Mouse (Mus musculus): ENCODE measurements at regions not wholly inside any gene's neighbourhood (a gene's known extent, or its start where the extent isn't known, plus 50 kb on each side); places are given as distances from the start of the nearest gene placed in this dataset.

- peaks cover 0 to 6% of the 10 kb centered on the region in 2 experiments; a peak in 2 of 4 replicates for H3K36me3 ChIP-seq (ENCODE audit: control insufficient read depth in 1 of 2, insufficient read depth in 2 of 2, low read length in 2 of 2)
- no peaks in the 10 kb centered on the region for H3K79me2 ChIP-seq (ENCODE audit: control insufficient read depth, insufficient read depth, low read length, poor library complexity)
- peaks cover 0 to 4% of the 10 kb centered on the region in 2 experiments; a peak in 1 of 4 replicates for H3K4me1 ChIP-seq (ENCODE audit: control insufficient read depth in 1 of 2, insufficient read depth in 2 of 2, low read length in 2 of 2)
- H3K9me3 ChIP-seq (replicated peaks; ENCODE audit: insufficient read depth, low read length): no peaks in the 10 kb centered on the region
- H3K9ac ChIP-seq (ENCODE audit: control insufficient read depth, low read depth, low read length, poor library complexity, severe bottlenecking): no peak overlapping the region
- DNase-seq (ENCODE audit: low read depth, low spot score): no peak
- no peaks in the 10 kb centered on the region for H3K27me3 ChIP-seq (ENCODE audit: control insufficient read depth in 1 of 2, insufficient read depth in 2 of 2, low read length in 2 of 2)
- TF ChIP-seq ZC3H11A (IDR thresholded peaks at IDR 0.05; ENCODE audit: low read depth, low read length): no peak
- no peak for TF ChIP-seq TBP (IDR thresholded peaks at IDR 0.05; ENCODE audit: low read depth, low read length)
- TF ChIP-seq ETS1 (IDR thresholded peaks at IDR 0.05; ENCODE audit: low read depth, low read length): no peak
- TF ChIP-seq NRF1 (IDR thresholded peaks at IDR 0.05; ENCODE audit: insufficient read depth, low read depth, low read length, poor library complexity, severe bottlenecking): no peak
- TF ChIP-seq SIN3A (IDR thresholded peaks at IDR 0.05; ENCODE audit: low read length): no peak
- no peak for TF ChIP-seq UBTF (IDR thresholded peaks at IDR 0.05; ENCODE audit: borderline replicate concordance, insufficient read depth, low read depth, low read length)
- no peak for TF ChIP-seq ZKSCAN1 (IDR thresholded peaks at IDR 0.05; ENCODE audit: low read depth, low read length)
- no peak for TF ChIP-seq NELFE (IDR thresholded peaks at IDR 0.05; ENCODE audit: low read depth, low read length)
- TF ChIP-seq TCF12 (IDR thresholded peaks at IDR 0.05; ENCODE audit: low read depth, low read length): no peak
- no peak for TF ChIP-seq POLR2AphosphoS2 (IDR thresholded peaks at IDR 0.05; ENCODE audit: low read length)
- no peak overlapping the region for H3K4me3 ChIP-seq (ENCODE audit: control insufficient read depth in 1 of 2, insufficient read depth in 1 of 2, low read depth in 2 of 2, low read length in 2 of 2)
- H3K27ac ChIP-seq (ENCODE audit: control insufficient read depth, low read depth, low read length): no peak overlapping the region
These were observed 508.5 kb upstream of the Fam174a start for GRCm38 (mm10) chr1:94804877-94805276.

- Histone ChIP-seq H3K27ac (ENCODE audit: control insufficient read depth, low read depth, low read length) (no peak overlapping the region), H3K9me3 (replicated peaks; ENCODE audit: insufficient read depth, low read length) (no peaks in the 10 kb centered on the region), H3K27me3 (ENCODE audit: control insufficient read depth in 1 of 2, insufficient read depth in 2 of 2, low read length in 2 of 2) (no peaks in the 10 kb centered on the region), H3K79me2 (ENCODE audit: control insufficient read depth, insufficient read depth, low read length, poor library complexity) (no peaks in the 10 kb centered on the region), H3K9ac (ENCODE audit: control insufficient read depth, low read depth, low read length, poor library complexity, severe bottlenecking) (no peak overlapping the region), H3K4me1 (ENCODE audit: control insufficient read depth in 1 of 2, insufficient read depth in 2 of 2, low read length in 2 of 2) (no peaks in the 10 kb centered on the region; a peak in 1 of 4 replicates), H3K36me3 (ENCODE audit: control insufficient read depth in 1 of 2, insufficient read depth in 2 of 2, low read length in 2 of 2) (no peaks in the 10 kb centered on the region; a peak in 1 of 4 replicates), H3K4me3 (ENCODE audit: control insufficient read depth in 1 of 2, insufficient read depth in 1 of 2, low read depth in 2 of 2, low read length in 2 of 2) (no peak overlapping the region)
- DNase-seq (ENCODE audit: low read depth, low spot score): no peak
- no peak for TF ChIP-seq ETS1 (IDR thresholded peaks at IDR 0.05; ENCODE audit: low read depth, low read length)
- TF ChIP-seq E2F4 (IDR thresholded peaks at IDR 0.05; ENCODE audit: borderline replicate concordance, low read depth, low read length): no peak
- TF ChIP-seq ZC3H11A (IDR thresholded peaks at IDR 0.05; ENCODE audit: low read depth, low read length): no peak
- TF ChIP-seq CHD1 (IDR thresholded peaks at IDR 0.05; ENCODE audit: low read depth, low read length): no peak
These were observed 485.8 kb upstream of the Fam174a start for GRCm38 (mm10) chr1:94827628-94828027.

GRCm38 (mm10) chr1:94835982-94836381 lies 477.4 kb upstream of the Fam174a start:
- DNase-seq (ENCODE audit: low read depth, low spot score): no peak
- no peak overlapping the region for H3K4me3 ChIP-seq (ENCODE audit: control insufficient read depth in 1 of 2, insufficient read depth in 1 of 2, low read depth in 2 of 2, low read length in 2 of 2)
- H3K9ac ChIP-seq (ENCODE audit: control insufficient read depth, low read depth, low read length, poor library complexity, severe bottlenecking): no peak overlapping the region
- peaks cover 0 to under 1% of the 10 kb centered on the region in 2 experiments; a peak in 1 of 4 replicates for H3K4me1 ChIP-seq (ENCODE audit: control insufficient read depth in 1 of 2, insufficient read depth in 2 of 2, low read length in 2 of 2)
- TF ChIP-seq EP300 (IDR thresholded peaks at IDR 0.05; ENCODE audit: low read depth in 1 of 2, low read length in 2 of 2) (peak in 1 of 2 experiments; percentile 40; a peak in 1 of 4 replicates), ELF1 (IDR thresholded peaks at IDR 0.05; ENCODE audit: low read depth, low read length) (no peak), TCF12 (IDR thresholded peaks at IDR 0.05; ENCODE audit: low read depth, low read length) (0 out of 2 replicates have a peak, but pooled peaks have one; percentile 17)
- no peaks in the 10 kb centered on the region for H3K36me3 ChIP-seq (ENCODE audit: control insufficient read depth in 1 of 2, insufficient read depth in 2 of 2, low read length in 2 of 2)
- H3K27me3 ChIP-seq (ENCODE audit: control insufficient read depth in 1 of 2, insufficient read depth in 2 of 2, low read length in 2 of 2): no peaks in the 10 kb centered on the region
- H3K79me2 ChIP-seq (ENCODE audit: control insufficient read depth, insufficient read depth, low read length, poor library complexity): no peaks in the 10 kb centered on the region
- no peak overlapping the region for H3K27ac ChIP-seq (ENCODE audit: control insufficient read depth, low read depth, low read length)
- no peaks in the 10 kb centered on the region for H3K9me3 ChIP-seq (replicated peaks; ENCODE audit: insufficient read depth, low read length)
